Mouse (Mus musculus) MEL-GATA-1-ER (cell line): ENCODE measurements around the gene Cep57l1.
A peak's percentile ranks its signal among the peaks of the same experiment; 100 is the strongest.

Source experiments
- DNase-seq: peaks from one replicate; pipeline ENCODE4 v3.0.0-alpha.2; 2012; ENCODE audit warnings: low read depth; ENCODE audit errors: extremely low read depth

Cep57l1 gene

GRCm38 (mm10) chr10:41678746-41679360 is 130.8 kb downstream of the Cep57l1 start:
- peak; percentile 14 for DNase-seq

DNA sequence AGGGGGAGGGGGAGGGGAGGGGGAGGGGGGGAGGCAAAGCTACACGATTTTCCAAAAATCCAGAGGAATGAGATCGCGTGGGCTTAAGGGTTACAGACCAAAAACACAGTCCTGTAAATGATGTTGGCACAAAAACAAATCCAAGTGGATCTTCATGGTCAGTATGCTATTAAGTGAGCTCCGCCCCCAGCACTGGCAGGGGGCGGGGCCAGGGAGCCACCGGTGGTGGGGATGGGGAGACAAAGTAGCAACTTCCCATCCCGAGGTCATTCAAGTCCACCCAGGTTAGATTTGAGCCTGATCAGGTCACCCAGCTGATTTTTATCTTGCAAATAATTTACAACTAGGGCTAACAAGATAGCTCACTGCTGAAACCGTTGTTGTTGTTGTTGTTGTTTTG is 132.3 kb downstream of the Cep57l1 start:
- DNase-seq, result no peak

- DNase-seq, result no peak
Observed at GRCm38 (mm10) chr10:41676661-41677061, 133.0 kb downstream of the Cep57l1 start.

GRCm38 (mm10) chr10:41675842-41676571 is 133.7 kb downstream of the Cep57l1 start:
- no peak for DNase-seq

- DNase-seq, result no peak
Observed at GRCm38 (mm10) chr10:41675243-41675642, 134.4 kb downstream of the Cep57l1 start.

DNA sequence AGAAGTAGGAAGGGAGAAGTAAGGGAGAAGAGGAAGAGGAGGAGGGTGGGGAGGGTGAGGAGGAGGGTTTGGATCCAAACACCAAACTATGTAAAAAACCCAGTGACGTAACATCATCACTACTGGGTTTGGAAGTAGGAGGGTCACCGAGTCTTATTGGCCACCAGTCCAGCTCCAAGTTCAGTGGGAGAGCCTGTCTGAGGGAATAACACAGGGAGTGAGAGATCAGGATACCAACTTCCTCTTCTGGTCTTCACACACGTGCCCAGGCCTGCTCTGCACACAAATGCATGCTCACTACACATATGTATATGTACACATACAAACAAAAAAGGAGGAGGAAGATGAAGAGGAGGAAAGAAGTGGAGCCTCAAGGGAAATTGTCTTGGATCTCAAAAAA is 135.3 kb downstream of the Cep57l1 start:
- no peak for DNase-seq

GRCm38 (mm10) chr10:41670196-41670595 is 139.5 kb downstream of the Cep57l1 start:
- DNase-seq, result no peak
